Mouse (Mus musculus): ENCODE data around the gene A730071L15Rik.

- no peak for TF ChIP-seq CTCF (IDR thresholded peaks at IDR 0.05; ENCODE audit: control insufficient read depth, insufficient read depth, low read length)
- no peak for TF ChIP-seq POLR2A (IDR thresholded peaks at IDR 0.05; ENCODE audit: borderline replicate concordance, control insufficient read depth, low read depth, low read length)
Measured at GRCm38 (mm10) chr11:6165391-6166081, 34.3 kb upstream of the A730071L15Rik start.

All from bone marrow, adult 2 months (tissue).